Mouse (Mus musculus): ENCODE results near the gene Gpr61. TPM values are rescaled to one million over a fixed set of nuclear protein-coding genes. Genes with fewer than 3 reads are reported as not detected.

The Gpr61 gene
- total RNA-seq, 2 experiments from 2014 or later = 17.3 to 18.0 TPM

GRCm38 (mm10) chr3:108188716-108189490 lies 34.2 kb upstream of the Gpr61 start:
- TF ChIP-seq CTCF (conservative IDR thresholded peaks at IDR 0.05) = no peak
- DNase-seq (ENCODE audit: low spot score in 2 of 2) = no peak
- Histone ChIP-seq H3K4me3 (peak overlapping the region; percentile 61), H3K27ac (peak overlapping the region; percentile 71)

DNA sequence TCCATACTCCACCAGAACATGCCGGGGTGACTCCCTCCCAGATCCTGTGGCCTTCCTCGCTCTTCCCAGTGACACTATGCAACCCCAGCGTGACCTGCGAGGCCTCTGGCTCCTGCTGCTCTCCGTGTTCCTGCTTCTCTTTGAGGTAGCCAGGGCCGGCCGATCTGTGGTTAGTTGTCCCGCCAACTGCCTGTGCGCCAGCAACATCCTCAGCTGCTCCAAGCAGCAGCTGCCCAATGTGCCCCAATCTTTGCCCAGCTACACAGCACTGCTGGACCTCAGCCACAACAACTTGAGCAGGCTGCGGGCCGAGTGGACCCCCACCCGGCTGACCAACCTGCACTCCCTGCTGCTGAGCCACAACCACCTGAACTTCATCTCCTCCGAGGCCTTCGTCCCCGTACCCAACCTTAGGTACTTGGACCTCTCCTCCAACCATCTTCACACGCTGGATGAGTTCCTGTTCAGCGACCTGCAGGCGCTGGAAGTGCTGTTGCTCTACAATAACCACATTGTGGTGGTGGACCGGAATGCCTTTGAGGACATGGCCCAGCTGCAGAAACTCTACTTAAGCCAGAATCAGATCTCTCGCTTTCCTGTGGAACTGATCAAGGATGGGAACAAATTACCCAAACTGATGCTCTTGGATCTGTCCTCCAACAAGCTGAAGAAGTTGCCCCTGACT lies 32.6 kb upstream of the Gpr61 start:
- no peak for DNase-seq (ENCODE audit: low spot score in 2 of 2)
- no peak for TF ChIP-seq CTCF (conservative IDR thresholded peaks at IDR 0.05)
- Histone ChIP-seq H3K4me3 (peak overlapping the region; percentile 61), H3K27ac (peak overlapping the region; percentile 94)

- DNase-seq (ENCODE audit: low spot score in 2 of 2) = peak in 1 of 2 experiments; percentile 14
- H3K4me3 ChIP-seq = peak within 1 kb of the TSS; percentile 61
- no peak for TF ChIP-seq CTCF (conservative IDR thresholded peaks at IDR 0.05)
- peak within 1 kb of the TSS; percentile 94 for H3K27ac ChIP-seq
These were observed 31.7 kb upstream of the Gpr61 start, which contains the start of gene Amigo1 for GRCm38 (mm10) chr3:108186098-108187047. TSS of gene Amigo1 (plus strand) at chr3:108186335.

DNA sequence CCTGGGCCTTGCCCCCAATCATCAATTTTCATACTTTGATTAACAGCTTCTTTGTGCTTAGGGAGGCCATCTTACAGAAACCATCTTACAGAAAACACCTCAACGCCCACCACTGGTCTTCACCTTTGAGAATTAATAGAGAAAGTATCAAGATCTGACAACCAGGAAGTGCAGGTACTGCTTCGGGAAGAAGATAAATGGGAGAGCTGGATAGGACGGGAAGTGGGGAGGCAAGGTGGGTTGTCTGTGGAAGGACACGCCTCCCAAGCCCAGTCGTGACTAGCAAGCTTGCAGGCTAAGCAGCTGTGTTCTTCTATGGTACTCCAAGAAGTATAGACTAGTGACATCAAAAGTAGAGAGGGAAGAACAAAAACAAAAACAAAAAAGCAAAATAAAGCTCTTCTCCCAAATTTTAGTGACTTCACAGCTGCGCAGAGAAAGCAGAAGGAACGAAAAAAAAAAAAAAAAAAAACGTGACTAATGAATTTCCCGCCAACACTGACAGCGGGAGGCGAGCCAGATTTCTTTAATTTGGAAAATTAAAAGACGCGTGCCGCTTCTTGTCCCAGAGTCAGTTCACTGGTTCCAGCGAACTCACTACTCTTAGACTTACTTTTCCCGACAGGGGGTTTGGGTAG lies 30.9 kb upstream of the Gpr61 start:
- DNase-seq (ENCODE audit: low spot score in 2 of 2) = no peak
- H3K27ac ChIP-seq = no peak overlapping the region
- peak overlapping the region; percentile 61 for H3K4me3 ChIP-seq
- TF ChIP-seq CTCF (conservative IDR thresholded peaks at IDR 0.05) = no peak

DNA sequence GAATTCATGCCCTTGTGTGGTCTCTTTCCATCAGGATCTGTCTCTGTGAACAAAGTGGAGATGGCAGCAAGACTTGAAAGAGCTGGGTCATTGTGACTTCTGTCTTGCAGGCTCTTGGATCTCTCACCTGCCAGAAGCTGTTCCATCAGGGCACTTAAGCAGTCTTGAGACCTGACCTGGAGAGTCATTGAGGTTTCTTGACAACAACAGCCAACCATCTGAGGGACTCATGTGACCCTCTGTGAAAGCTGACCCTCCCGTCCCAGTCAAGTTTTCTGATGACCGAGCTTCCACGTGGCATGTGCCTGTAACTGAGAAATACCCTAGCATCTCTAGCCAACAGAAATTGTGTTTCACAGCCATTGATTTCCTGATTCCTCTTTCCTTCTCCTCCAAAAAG lies 30.1 kb upstream of the Gpr61 start:
- no peak for TF ChIP-seq CTCF (conservative IDR thresholded peaks at IDR 0.05)
- no peak overlapping the region for H3K27ac ChIP-seq
- no peak for DNase-seq (ENCODE audit: low spot score in 2 of 2)
- no peak overlapping the region for H3K4me3 ChIP-seq

DNA sequence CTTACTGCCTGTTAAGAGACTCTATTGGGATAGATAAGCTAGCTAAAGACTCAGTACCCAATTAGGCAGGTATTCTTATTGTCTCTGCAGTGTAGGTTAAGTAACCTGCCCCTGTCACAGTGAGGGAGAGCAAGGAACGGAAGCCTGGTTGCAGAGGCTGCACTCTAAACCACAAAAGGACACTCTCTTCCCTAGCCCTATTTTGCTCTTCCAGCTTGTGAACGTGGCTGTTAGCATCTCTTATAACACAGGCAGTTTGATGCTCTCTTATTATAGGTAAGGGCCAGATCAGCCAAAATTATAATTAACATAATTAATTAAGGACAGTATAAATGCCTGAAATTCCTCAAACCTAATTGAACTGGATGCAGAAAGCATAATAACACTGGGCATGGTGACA lies 25.8 kb upstream of the Gpr61 start:
- DNase-seq (ENCODE audit: low spot score in 2 of 2) = no peak
- no peak overlapping the region for H3K27ac ChIP-seq
- no peak overlapping the region for H3K4me3 ChIP-seq
- no peak for TF ChIP-seq CTCF (conservative IDR thresholded peaks at IDR 0.05)

DNA sequence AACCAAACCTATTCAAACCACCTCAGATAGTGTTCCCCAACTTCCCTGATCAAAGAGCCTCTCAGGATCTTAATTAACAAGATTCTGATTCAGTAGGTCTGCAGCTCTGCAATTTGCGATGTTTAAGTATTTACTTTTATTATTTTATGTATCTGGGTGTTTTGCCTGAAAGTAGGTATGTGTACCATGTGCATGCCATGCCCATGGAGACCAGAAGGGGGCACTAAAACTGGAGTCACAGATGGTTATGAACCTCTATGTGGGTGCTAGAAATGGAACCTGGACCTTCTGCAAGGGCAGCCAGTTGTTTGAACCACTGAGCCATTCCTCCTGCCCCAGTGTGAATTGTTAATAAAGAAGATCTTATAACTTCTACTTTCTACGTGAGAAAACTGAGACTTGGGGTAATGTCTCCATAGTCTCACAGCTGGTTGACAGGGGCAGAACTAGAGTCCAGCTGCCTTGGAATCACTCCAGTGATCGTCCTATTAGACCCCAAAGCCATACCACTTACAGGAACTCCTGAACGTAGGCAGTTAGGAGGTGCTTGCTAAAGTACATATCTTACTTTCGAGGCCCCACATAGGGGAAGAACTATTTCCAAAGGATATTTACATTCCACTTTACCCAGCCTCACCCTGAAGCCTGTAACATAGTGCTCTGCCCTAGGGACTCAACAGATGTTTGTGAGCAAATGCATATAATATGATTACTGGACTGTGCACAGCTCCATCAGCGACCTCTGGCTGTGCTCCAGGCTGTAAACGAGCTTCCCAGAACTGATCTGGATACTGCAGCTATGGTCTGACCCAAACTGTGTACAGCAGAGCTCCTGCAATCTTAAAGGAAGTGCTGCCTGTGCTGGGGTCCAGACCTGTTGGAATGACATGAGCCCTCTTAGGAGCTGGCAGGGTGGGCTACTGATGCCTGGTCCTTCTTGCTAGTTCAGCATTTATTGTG lies 24.4 kb upstream of the Gpr61 start:
- Histone ChIP-seq H3K4me3 (no peak overlapping the region), H3K27ac (no peak overlapping the region)
- TF ChIP-seq CTCF (conservative IDR thresholded peaks at IDR 0.05) = peak; percentile 57
- no peak for DNase-seq (ENCODE audit: low spot score in 2 of 2)

DNA sequence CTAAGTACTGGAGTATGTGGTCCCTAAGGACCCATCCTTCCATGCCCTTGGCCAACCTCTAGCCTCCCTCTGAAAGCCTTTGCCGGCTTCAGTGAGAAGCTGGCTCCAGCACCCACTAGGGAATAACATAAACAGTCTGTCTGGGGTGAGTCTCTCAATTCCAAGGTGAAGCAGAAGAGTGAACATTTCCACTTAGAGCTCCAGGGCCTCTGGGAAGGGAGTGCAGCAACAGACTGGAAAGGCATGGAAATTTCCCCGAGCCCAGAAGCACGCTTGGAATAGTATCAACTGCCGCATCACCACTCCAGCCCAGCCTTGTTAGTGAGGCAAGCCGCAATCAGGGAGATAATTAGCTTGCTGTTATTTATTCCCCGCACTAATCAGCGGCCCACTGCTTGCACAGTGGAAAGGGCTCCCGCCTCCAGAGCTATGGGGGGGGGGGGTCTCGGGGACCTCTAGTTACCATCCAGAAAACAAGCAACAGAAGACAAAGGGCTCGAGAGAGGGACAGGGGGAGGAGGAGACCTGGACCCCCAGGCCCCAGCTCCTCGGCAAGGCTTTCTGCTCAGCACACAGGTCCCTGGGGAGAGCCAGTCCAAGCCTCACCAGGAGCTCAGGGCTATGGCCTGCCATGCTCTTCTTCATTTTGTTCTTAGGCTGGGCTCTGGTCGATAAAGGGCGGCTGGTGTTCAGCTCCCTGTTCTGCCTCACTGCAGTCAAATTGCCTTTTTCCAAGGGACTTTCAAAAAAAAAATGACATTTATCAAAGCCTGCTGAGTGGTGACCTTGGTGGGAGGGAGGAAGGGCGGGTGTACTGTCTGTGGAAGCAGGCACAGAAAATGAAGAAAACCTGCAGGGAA lies 20.2 kb upstream of the Gpr61 start:
- Histone ChIP-seq H3K4me3 (peak overlapping the region; percentile 22; the same call in 1 of the 2 replicates), H3K27ac (peak overlapping the region; percentile 85)
- TF ChIP-seq CTCF (conservative IDR thresholded peaks at IDR 0.05) = no peak
- DNase-seq (ENCODE audit: low spot score in 2 of 2) = peak; percentile 84 to 91

GRCm38 (mm10) chr3:108169199-108169598 lies 14.5 kb upstream of the Gpr61 start:
- no peak for TF ChIP-seq CTCF (conservative IDR thresholded peaks at IDR 0.05)
- Histone ChIP-seq H3K27ac (no peak overlapping the region), H3K4me3 (no peak overlapping the region)
- no peak for DNase-seq (ENCODE audit: low spot score in 2 of 2)

GRCm38 (mm10) chr3:108167499-108167898 lies 12.8 kb upstream of the Gpr61 start:
- H3K4me3 ChIP-seq = no peak overlapping the region
- peak overlapping the region; percentile 82; the same call in 1 of the 2 replicates for H3K27ac ChIP-seq
- TF ChIP-seq CTCF (conservative IDR thresholded peaks at IDR 0.05) = no peak
- DNase-seq (ENCODE audit: low spot score in 2 of 2) = no peak

Measured in layer of hippocampus, adult 2 months (tissue).